Mouse (Mus musculus) heart, adult 8-10 months (tissue): Measurements from ENCODE around the gene Ccdc125. TPM values are rescaled to one million over a fixed set of nuclear protein-coding genes. Genes with fewer than 3 reads are reported as not detected.

ENCODE experiments used
- DNase-seq: peaks from one replicate; pipeline ENCODE4 v3.0.0; 2022; ENCODE audit warnings: low spot score
- total RNA-seq, 4 experiments: library from RNA; stranded (reverse); gene quantifications; 2 replicates each; pipeline ENCODE4 v1.2.4; 2022

The Ccdc125 gene
- under 1 TPM; 0.33 to 0.60 (median 0.44) TPM for total RNA-seq

GRCm38 (mm10) chr13:100669291-100670022 is at the start of gene Ccdc125:
TSS of gene Ccdc125 (plus strand) at chr13:100669717.
- no peak for DNase-seq

GRCm38 (mm10) chr13:100622241-100622640 is 47.3 kb upstream of the Ccdc125 start:
- DNase-seq, result no peak

GRCm38 (mm10) chr13:100634106-100634691 is 35.3 kb upstream of the Ccdc125 start:
- DNase-seq, result no peak

GRCm38 (mm10) chr13:100642471-100643209 is 26.9 kb upstream of the Ccdc125 start:
- no peak for DNase-seq

GRCm38 (mm10) chr13:100648223-100648622 is 21.3 kb upstream of the Ccdc125 start:
- DNase-seq, result no peak

- peak; percentile 94 for DNase-seq
Observed at GRCm38 (mm10) chr13:100650550-100651438, 18.7 kb upstream of the Ccdc125 start, which contains the start of the genes Ak6 and Rad17. TSS of gene Ak6 (plus strand) at chr13:100650979. TSS of gene Rad17 (minus strand) at chr13:100651051.

GRCm38 (mm10) chr13:100651439-100652186 is 17.9 kb upstream of the Ccdc125 start, which contains the start of gene Taf9:
TSS of gene Taf9 (plus strand) at chr13:100651579.
- no peak for DNase-seq

- DNase-seq, result no peak
Observed at GRCm38 (mm10) chr13:100658091-100658490, 11.4 kb upstream of the Ccdc125 start.

- DNase-seq, result peak; percentile 40
Observed at GRCm38 (mm10) chr13:100659864-100660456, 9.6 kb upstream of the Ccdc125 start.

GRCm38 (mm10) chr13:100670181-100670741 is 744 bp downstream of the Ccdc125 start:
- DNase-seq, result no peak

- no peak for DNase-seq
Observed at GRCm38 (mm10) chr13:100675936-100676635, 6.6 kb downstream of the Ccdc125 start.

- no peak for DNase-seq
Observed at GRCm38 (mm10) chr13:100681615-100682014, 12.1 kb downstream of the Ccdc125 start.

- DNase-seq, result no peak
Observed at GRCm38 (mm10) chr13:100682837-100683236, 13.3 kb downstream of the Ccdc125 start.

- DNase-seq, result no peak
Observed at GRCm38 (mm10) chr13:100684355-100684754, 14.8 kb downstream of the Ccdc125 start.

GRCm38 (mm10) chr13:100687513-100687912 is 18.0 kb downstream of the Ccdc125 start:
- DNase-seq, result no peak

- no peak for DNase-seq
Observed at GRCm38 (mm10) chr13:100697541-100697940, 28.0 kb downstream of the Ccdc125 start.

- no peak for DNase-seq
Observed at GRCm38 (mm10) chr13:100698866-100699265, 29.3 kb downstream of the Ccdc125 start.

GRCm38 (mm10) chr13:100703468-100703867 is 34.0 kb downstream of the Ccdc125 start:
- no peak for DNase-seq

- no peak for DNase-seq
Observed at GRCm38 (mm10) chr13:100706206-100706605, 36.7 kb downstream of the Ccdc125 start.
